Mouse (Mus musculus) retina, postnatal 1 day (tissue): Measurements from ENCODE around the gene Otos.

Source experiments
- DNase-seq: peaks from one replicate; pipeline ENCODE4 v3.0.0-alpha.2; 2012

The Otos gene

GRCm38 (mm10) chr1:92596019-92596418 is 52.6 kb downstream of the Otos start:
- DNase-seq, result no peak
